Mouse (Mus musculus): ENCODE data around the gene Pros1. TPM values are rescaled to one million over a fixed set of nuclear protein-coding genes. Genes with fewer than 3 reads are reported as not detected.

Pros1 gene
- polyA plus RNA-seq, 1 experiment from 2014 or later = 13.1 TPM

DNA sequence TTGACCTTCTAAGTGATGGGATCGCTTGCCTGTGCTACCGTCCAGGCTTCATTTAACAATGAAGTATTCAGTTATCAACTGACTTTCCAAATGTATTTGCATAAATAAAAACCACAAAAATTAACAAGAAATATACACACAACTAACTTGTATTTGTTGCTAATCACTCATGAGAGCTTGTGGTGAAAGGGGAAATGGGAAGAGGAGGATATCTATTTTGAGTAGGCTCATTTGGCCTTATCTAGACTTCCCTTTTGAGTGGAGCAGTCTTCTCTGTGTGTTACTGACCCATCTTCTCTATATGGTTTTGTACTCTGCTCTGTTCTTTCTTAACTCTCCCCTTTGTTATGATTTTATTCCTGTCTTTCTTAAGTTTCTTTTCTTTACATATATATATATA is 2.2 kb downstream of the Pros1 start:
- 95% methylated on average over 2 of the region's 2 CpGs for WGBS
- H3K4me2 ChIP-seq (replicated peaks) = no peak overlapping the region

DNA sequence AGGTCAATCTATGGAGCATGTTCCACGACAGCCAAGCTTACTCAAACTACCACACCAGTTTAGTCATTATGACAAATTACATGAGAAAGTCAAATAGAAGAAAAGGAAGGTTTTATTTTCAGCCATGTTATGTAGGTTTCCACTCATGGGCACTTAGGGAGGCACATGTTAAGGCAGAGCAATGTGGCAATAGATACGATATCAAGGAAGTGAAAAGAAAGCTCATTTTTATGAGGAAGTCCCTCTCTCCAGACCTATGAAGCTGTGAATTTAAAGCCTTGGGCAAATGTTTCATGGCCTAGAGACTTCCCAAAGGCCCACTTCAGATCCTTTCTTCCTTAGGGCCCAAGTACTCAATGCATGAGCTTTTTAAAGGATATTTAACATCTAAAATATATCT is 3.4 kb downstream of the Pros1 start:
- H3K4me2 ChIP-seq (replicated peaks) = no peak overlapping the region
- H3K27me3 ChIP-seq (ENCODE audit: control insufficient read depth, insufficient read depth, low read length) = no peaks in the 10 kb centered on the region
- no peaks in the 10 kb centered on the region for H3K36me3 ChIP-seq (replicated peaks; ENCODE audit: control insufficient read depth, insufficient read depth)
- WGBS = 91% methylated on average over 2 of the region's 2 CpGs
- no peaks in the 10 kb centered on the region for H3K9me3 ChIP-seq (ENCODE audit: control insufficient read depth, low read length)
- H3K9ac ChIP-seq = no peak overlapping the region
- no peak for ATAC-seq (ENCODE audit: low FRiP score)
- H3K4me1 ChIP-seq (replicated peaks; ENCODE audit: control insufficient read depth, insufficient read depth, low read length) = no peaks in the 10 kb centered on the region
- no peak overlapping the region for H3K4me3 ChIP-seq (replicated peaks; ENCODE audit: low read length)
- H3K27ac ChIP-seq = no peak overlapping the region
- DNase-seq (ENCODE audit: low spot score) = no peak

More for the DNA sequence above, 2.2 kb downstream of the Pros1 start:
- no peaks in the 10 kb centered on the region for H3K4me1 ChIP-seq (replicated peaks; ENCODE audit: control insufficient read depth, insufficient read depth, low read length)
- no peak overlapping the region for H3K27ac ChIP-seq
- DNase-seq (ENCODE audit: low spot score) (no peak), ATAC-seq (ENCODE audit: low FRiP score) (no peak)
- H3K9me3 ChIP-seq (ENCODE audit: control insufficient read depth, low read length) = no peaks in the 10 kb centered on the region
- no peaks in the 10 kb centered on the region for H3K27me3 ChIP-seq (ENCODE audit: control insufficient read depth, insufficient read depth, low read length)
- no peak overlapping the region for H3K9ac ChIP-seq
- no peak overlapping the region for H3K4me3 ChIP-seq (replicated peaks; ENCODE audit: low read length)
- H3K36me3 ChIP-seq (replicated peaks; ENCODE audit: control insufficient read depth, insufficient read depth) = no peaks in the 10 kb centered on the region

DNA sequence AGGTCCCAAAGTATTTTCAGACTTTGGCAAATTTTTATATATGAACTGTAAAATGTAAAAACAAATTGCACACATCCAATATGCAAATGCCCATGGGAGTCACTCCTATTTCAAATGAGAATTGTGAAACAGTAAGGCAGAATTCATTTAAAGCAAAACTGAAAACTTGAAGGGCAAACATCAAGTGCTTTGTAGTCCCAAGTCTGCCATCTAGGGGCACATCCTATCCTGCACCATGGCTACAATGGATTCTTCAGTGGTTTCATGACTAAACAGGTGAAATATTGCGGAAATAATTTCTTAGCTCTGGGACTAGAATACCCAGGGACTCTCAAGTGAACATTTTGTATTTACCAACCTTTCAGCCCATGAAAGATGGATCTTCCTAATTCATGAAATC is 3.9 kb downstream of the Pros1 start:
- H3K27ac ChIP-seq = no peak overlapping the region
- no peak overlapping the region for H3K9ac ChIP-seq
- DNase-seq (ENCODE audit: low spot score) = no peak
- no peak for ATAC-seq (ENCODE audit: low FRiP score)
- H3K36me3 ChIP-seq (replicated peaks; ENCODE audit: control insufficient read depth, insufficient read depth) = no peaks in the 10 kb centered on the region
- H3K27me3 ChIP-seq (ENCODE audit: control insufficient read depth, insufficient read depth, low read length) = no peaks in the 10 kb centered on the region
- no peaks in the 10 kb centered on the region for H3K4me1 ChIP-seq (replicated peaks; ENCODE audit: control insufficient read depth, insufficient read depth, low read length)
- H3K4me2 ChIP-seq (replicated peaks) = no peak overlapping the region
- no peak overlapping the region for H3K4me3 ChIP-seq (replicated peaks; ENCODE audit: low read length)
- 82% methylated on average over 1 of the region's 1 CpGs for WGBS
- no peaks in the 10 kb centered on the region for H3K9me3 ChIP-seq (ENCODE audit: control insufficient read depth, low read length)

DNA sequence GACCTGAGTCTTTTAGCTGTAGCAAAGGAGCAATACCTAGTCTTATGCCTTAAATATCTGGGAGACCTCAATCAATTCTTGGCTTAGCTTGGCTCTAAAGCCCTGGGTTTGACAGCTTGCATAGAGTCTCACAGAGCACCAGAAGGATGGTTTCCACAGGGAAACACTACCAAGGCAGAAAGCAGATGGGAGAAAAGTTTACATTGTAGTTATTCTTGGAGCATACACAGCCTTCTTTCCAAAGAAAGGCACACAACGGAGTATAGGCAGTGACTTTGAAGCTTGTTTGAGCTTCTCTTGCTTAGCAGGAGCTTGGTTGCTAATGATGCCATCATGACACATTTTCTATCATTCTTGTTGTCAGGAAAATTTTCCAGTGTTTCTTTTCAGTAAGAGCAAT is 6.0 kb downstream of the Pros1 start:
- H3K9ac ChIP-seq = no peak overlapping the region
- DNase-seq (ENCODE audit: low spot score) = no peak
- no peaks in the 10 kb centered on the region for H3K27me3 ChIP-seq (ENCODE audit: control insufficient read depth, insufficient read depth, low read length)
- H3K27ac ChIP-seq = no peak overlapping the region
- H3K9me3 ChIP-seq (ENCODE audit: control insufficient read depth, low read length) = no peaks in the 10 kb centered on the region
- H3K4me3 ChIP-seq (replicated peaks; ENCODE audit: low read length) = no peak overlapping the region
- no peaks in the 10 kb centered on the region for H3K4me1 ChIP-seq (replicated peaks; ENCODE audit: control insufficient read depth, insufficient read depth, low read length)
- ATAC-seq (ENCODE audit: low FRiP score) = no peak
- H3K4me2 ChIP-seq (replicated peaks) = no peak overlapping the region
- H3K36me3 ChIP-seq (replicated peaks; ENCODE audit: control insufficient read depth, insufficient read depth) = no peaks in the 10 kb centered on the region
- WGBS = 86% methylated on average over 1 of the region's 1 CpGs

DNA sequence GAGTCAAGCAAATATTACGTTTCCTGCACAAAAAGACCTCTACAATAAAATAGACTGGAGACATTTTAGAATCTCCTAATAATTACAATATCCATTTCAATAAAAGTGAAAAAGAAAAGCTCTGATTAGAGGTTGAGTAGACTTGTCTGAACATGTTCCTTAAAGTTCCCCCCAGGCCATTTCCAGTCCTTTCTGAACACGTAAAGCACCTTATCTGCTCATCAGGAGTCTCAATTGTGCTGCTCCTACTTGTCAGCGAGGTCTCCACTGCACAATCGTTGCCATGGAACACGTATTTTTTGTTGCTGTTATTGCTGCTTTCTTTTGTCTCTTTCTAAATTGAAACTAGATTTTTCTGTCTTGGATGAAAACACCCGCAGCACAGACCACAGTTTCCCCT is 7.3 kb downstream of the Pros1 start:
- 58% methylated on average over 6 of the region's 6 CpGs for WGBS
- no peaks in the 10 kb centered on the region for H3K36me3 ChIP-seq (replicated peaks; ENCODE audit: control insufficient read depth, insufficient read depth)
- no peaks in the 10 kb centered on the region for H3K9me3 ChIP-seq (ENCODE audit: control insufficient read depth, low read length)
- no peak overlapping the region for H3K4me3 ChIP-seq (replicated peaks; ENCODE audit: low read length)
- no peak overlapping the region for H3K9ac ChIP-seq
- DNase-seq (ENCODE audit: low spot score) (no peak), ATAC-seq (ENCODE audit: low FRiP score) (no peak)
- H3K4me1 ChIP-seq (replicated peaks; ENCODE audit: control insufficient read depth, insufficient read depth, low read length) = no peaks in the 10 kb centered on the region
- H3K4me2 ChIP-seq (replicated peaks) = no peak overlapping the region
- no peaks in the 10 kb centered on the region for H3K27me3 ChIP-seq (ENCODE audit: control insufficient read depth, insufficient read depth, low read length)
- no peak overlapping the region for H3K27ac ChIP-seq

DNA sequence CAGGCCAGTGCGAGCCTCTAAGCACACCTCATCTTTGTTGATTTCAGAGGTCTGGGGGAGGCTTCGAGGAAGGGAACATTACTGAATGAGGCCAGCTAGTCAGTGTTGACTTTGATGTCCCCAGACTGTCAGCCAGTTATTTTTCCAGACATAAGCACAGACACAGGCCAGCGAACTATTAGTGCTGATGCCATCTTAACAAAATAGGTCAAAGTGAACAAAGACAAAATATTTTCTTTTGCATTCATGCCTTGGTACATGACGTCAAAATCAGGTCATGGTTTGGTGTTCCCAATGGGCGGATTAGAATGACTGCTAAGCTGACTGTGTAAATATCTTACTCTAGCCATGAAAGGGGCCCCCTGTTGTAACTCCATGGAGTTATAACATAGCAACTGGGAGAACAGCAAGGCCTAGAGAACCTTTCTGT is 18.6 kb downstream of the Pros1 start:
- no peak overlapping the region for H3K4me2 ChIP-seq (replicated peaks)
- H3K36me3 ChIP-seq (replicated peaks; ENCODE audit: control insufficient read depth, insufficient read depth) = no peaks in the 10 kb centered on the region
- ATAC-seq (ENCODE audit: low FRiP score) = no peak
- WGBS = 64% methylated on average over 5 of the region's 5 CpGs
- H3K9ac ChIP-seq = no peak overlapping the region
- no peaks in the 10 kb centered on the region for H3K4me1 ChIP-seq (replicated peaks; ENCODE audit: control insufficient read depth, insufficient read depth, low read length)
- no peaks in the 10 kb centered on the region for H3K27me3 ChIP-seq (ENCODE audit: control insufficient read depth, insufficient read depth, low read length)
- H3K4me3 ChIP-seq (replicated peaks; ENCODE audit: low read length) = no peak overlapping the region
- H3K27ac ChIP-seq = no peak overlapping the region
- H3K9me3 ChIP-seq (ENCODE audit: control insufficient read depth, low read length) = no peaks in the 10 kb centered on the region
- DNase-seq (ENCODE audit: low spot score) = no peak

DNA sequence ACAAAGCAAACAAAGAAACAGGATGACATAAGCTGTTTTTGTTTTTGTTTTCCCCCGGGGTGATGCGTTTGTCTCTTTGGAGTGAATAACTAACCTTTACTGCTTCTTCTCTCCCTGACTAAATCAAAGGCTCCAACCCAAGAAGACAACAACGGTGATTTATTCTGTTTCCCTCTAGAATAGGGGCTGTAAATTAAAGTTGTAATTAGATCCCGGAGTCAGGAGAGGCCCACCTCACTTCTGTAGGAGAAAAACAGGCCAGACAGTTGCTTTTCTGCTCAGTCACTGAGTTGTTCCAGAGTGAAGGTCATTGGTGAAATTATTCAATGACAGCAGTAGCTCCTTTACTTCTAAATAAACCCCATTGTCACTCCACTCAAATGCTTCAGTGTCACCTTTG is 19.1 kb downstream of the Pros1 start:
- H3K27me3 ChIP-seq (ENCODE audit: control insufficient read depth, insufficient read depth, low read length) = no peaks in the 10 kb centered on the region
- no peaks in the 10 kb centered on the region for H3K4me1 ChIP-seq (replicated peaks; ENCODE audit: control insufficient read depth, insufficient read depth, low read length)
- DNase-seq (ENCODE audit: low spot score) (no peak), ATAC-seq (ENCODE audit: low FRiP score) (no peak)
- no peak overlapping the region for H3K9ac ChIP-seq
- no peak overlapping the region for H3K4me2 ChIP-seq (replicated peaks)
- no peak overlapping the region for H3K27ac ChIP-seq
- WGBS = 65% methylated on average over 4 of the region's 4 CpGs
- no peaks in the 10 kb centered on the region for H3K36me3 ChIP-seq (replicated peaks; ENCODE audit: control insufficient read depth, insufficient read depth)
- H3K4me3 ChIP-seq (replicated peaks; ENCODE audit: low read length) = no peak overlapping the region
- H3K9me3 ChIP-seq (ENCODE audit: control insufficient read depth, low read length) = no peaks in the 10 kb centered on the region

DNA sequence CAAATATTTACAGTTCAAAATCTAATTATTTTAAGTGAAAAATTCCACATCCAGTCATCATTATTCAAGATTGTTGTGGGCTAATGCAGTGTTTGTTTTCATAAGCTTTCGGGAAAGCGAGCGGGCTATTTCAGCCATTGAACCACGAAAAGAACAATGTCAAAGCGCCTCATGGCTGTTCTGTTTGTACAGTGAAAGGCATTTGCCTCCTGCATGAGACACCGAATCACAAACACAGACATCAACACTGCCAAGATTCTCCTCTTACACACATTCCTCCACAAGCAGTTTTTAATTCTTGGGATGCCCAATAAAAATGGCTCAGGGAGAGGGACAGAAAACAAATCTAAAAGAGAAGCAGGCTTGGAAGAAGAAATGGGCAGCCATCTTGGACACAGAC is 20.0 kb downstream of the Pros1 start:
- H3K4me1 ChIP-seq (replicated peaks; ENCODE audit: control insufficient read depth, insufficient read depth, low read length) = no peaks in the 10 kb centered on the region
- H3K9me3 ChIP-seq (ENCODE audit: control insufficient read depth, low read length) = no peaks in the 10 kb centered on the region
- H3K36me3 ChIP-seq (replicated peaks; ENCODE audit: control insufficient read depth, insufficient read depth) = no peaks in the 10 kb centered on the region
- WGBS = 84% methylated on average over 6 of the region's 6 CpGs
- no peak overlapping the region for H3K9ac ChIP-seq
- no peak for DNase-seq (ENCODE audit: low spot score)
- no peaks in the 10 kb centered on the region for H3K27me3 ChIP-seq (ENCODE audit: control insufficient read depth, insufficient read depth, low read length)
- H3K4me3 ChIP-seq (replicated peaks; ENCODE audit: low read length) = no peak overlapping the region
- ATAC-seq (ENCODE audit: low FRiP score) = no peak
- H3K4me2 ChIP-seq (replicated peaks) = no peak overlapping the region
- no peak overlapping the region for H3K27ac ChIP-seq

DNA sequence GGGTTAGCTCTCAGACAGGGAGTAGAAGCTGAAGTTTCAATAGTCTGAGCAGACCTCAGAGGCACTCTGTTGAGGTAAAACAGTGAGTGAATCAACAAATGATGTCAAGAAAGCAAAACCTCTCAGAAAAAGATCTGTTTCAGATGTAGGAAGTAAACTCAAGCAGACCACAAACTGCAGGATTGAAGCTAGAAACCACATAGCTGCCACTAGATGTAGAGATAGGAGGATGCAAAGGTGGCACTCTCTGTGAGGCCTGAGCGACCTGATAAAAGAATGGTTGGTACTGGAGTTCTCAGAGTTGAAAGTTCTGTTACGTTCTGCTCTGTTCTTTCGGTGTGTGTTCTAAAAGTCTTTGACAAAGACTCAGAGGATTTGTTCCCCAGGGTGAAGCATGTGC is 41.7 kb downstream of the Pros1 start:
- ATAC-seq (ENCODE audit: low FRiP score) = no peak
- no peak overlapping the region for H3K4me3 ChIP-seq (replicated peaks; ENCODE audit: low read length)
- no peaks in the 10 kb centered on the region for H3K9me3 ChIP-seq (ENCODE audit: control insufficient read depth, low read length)
- H3K4me2 ChIP-seq (replicated peaks) = no peak overlapping the region
- no peak for DNase-seq (ENCODE audit: low spot score)
- WGBS = 85% methylated on average over 3 of the region's 3 CpGs
- H3K27ac ChIP-seq = no peak overlapping the region
- H3K36me3 ChIP-seq (replicated peaks; ENCODE audit: control insufficient read depth, insufficient read depth) = no peaks in the 10 kb centered on the region
- no peaks in the 10 kb centered on the region for H3K27me3 ChIP-seq (ENCODE audit: control insufficient read depth, insufficient read depth, low read length)
- H3K9ac ChIP-seq = no peak overlapping the region
- no peaks in the 10 kb centered on the region for H3K4me1 ChIP-seq (replicated peaks; ENCODE audit: control insufficient read depth, insufficient read depth, low read length)

DNA sequence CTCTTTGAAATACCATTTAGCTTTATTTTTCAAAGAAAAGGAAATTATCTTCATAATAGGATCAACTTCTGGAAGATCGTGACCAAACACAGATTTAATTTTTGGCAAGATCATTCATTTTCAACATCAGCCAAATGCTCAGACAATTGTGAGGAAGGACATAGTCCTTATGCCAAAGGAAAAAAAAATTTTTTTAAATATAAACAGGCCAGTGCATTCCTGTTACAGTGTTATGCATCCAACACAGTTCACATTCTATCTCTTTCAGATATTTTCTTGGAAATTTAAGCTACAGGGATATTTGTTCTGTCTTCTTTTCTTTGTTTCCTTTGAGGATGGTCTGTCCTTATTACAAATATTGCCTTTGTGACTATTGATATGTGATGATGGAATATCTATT is 57.3 kb downstream of the Pros1 start:
- no peaks in the 10 kb centered on the region for H3K36me3 ChIP-seq (replicated peaks; ENCODE audit: control insufficient read depth, insufficient read depth)
- H3K4me2 ChIP-seq (replicated peaks) = no peak overlapping the region
- no peak overlapping the region for H3K9ac ChIP-seq
- H3K9me3 ChIP-seq (ENCODE audit: control insufficient read depth, low read length) = no peaks in the 10 kb centered on the region
- no peaks in the 10 kb centered on the region for H3K27me3 ChIP-seq (ENCODE audit: control insufficient read depth, insufficient read depth, low read length)
- DNase-seq (ENCODE audit: low spot score) (no peak), ATAC-seq (ENCODE audit: low FRiP score) (no peak)
- no peak overlapping the region for H3K4me3 ChIP-seq (replicated peaks; ENCODE audit: low read length)
- no peak overlapping the region for H3K27ac ChIP-seq
- 76% methylated on average over 1 of the region's 1 CpGs for WGBS
- no peaks in the 10 kb centered on the region for H3K4me1 ChIP-seq (replicated peaks; ENCODE audit: control insufficient read depth, insufficient read depth, low read length)

Data from hindbrain, embryonic 14.5 days (tissue).